Mouse (Mus musculus) heart, embryonic 11.5 days (tissue): Measurements from ENCODE around the gene Slc24a1. TPM values are rescaled to one million over a fixed set of nuclear protein-coding genes. Genes with fewer than 3 reads are reported as not detected.

Experiments used
- ATAC-seq: fragments of 200-750 bp; cut with Nextera tagmentation; replicated peaks from 2 replicates; pipeline ENCODE4 v1.8.0; 2017; ENCODE audit warnings: moderate library complexity; ENCODE audit not compliant: insufficient number of reproducible peaks, low FRiP score, low TSS enrichment
- H3K27ac ChIP-seq: fragments of 300-500 bp; sonication (generic); 2 replicates; pipeline ENCODE4 v1.5.1; 2014; ENCODE audit warnings: mild to moderate bottlenecking, low read depth, low read length
- H3K27me3 ChIP-seq: fragments of 300-500 bp; sonication (generic); 2 replicates; pipeline ENCODE4 v1.6.1; 2014; ENCODE audit warnings: mild to moderate bottlenecking, low read length, mixed read lengths; ENCODE audit not compliant: control insufficient read depth, insufficient read depth
- H3K36me3 ChIP-seq: fragments of 300-500 bp; sonication (generic); 2 replicates; pipeline ENCODE4 v1.6.1; 2014; ENCODE audit warnings: mild to moderate bottlenecking, low read length, moderate library complexity, mixed read lengths; ENCODE audit not compliant: control insufficient read depth, insufficient read depth
- H3K4me1 ChIP-seq: fragments of 300-500 bp; sonication (generic); 2 replicates; pipeline ENCODE4 v1.6.1; 2014; ENCODE audit warnings: low read length; ENCODE audit not compliant: control insufficient read depth, insufficient read depth
- H3K4me2 ChIP-seq: fragments of 300-500 bp; sonication (generic); 2 replicates; pipeline ENCODE4 v1.6.1; 2014; ENCODE audit warnings: mild to moderate bottlenecking, moderate library complexity
- H3K4me3 ChIP-seq: fragments of 300-500 bp; sonication (generic); 2 replicates; pipeline ENCODE4 v1.5.1; 2014; ENCODE audit warnings: low read depth, low read length
- H3K9ac ChIP-seq: fragments of 300-500 bp; sonication (generic); 2 replicates; pipeline ENCODE4 v1.6.1; 2014; ENCODE audit warnings: mild to moderate bottlenecking, low read depth, low read length, moderate library complexity
- H3K9me3 ChIP-seq: fragments of 300-500 bp; sonication (generic); replicated peaks from 2 replicates; pipeline ENCODE4 v1.6.1; 2016; ENCODE audit warnings: low read length; ENCODE audit not compliant: control insufficient read depth
- WGBS: fragments of 180-500 bp; shearing (Covaris S2); extraction: QIAGEN DNeasy Blood & Tissue Kit; methylation state at CpG from one replicate; pipeline ENCODE4 v1.1.7; 2014; ENCODE audit not compliant: insufficient replicate concordance; 5-methylcytosine and 5-hydroxymethylcytosine counted together
- polyA plus RNA-seq: library from polyadenylated mRNA; unstranded; fragments of >200 nt; fragmentation: Nextera tagmentation; extraction: Ambion mirVana; gene quantifications from 2 replicates; pipeline ENCODE4 v1.2.1, GENCODE M21; 2014

Slc24a1 gene
- polyA plus RNA-seq, 1 experiment from 2014 or later = 0.03 TPM

GRCm38 (mm10) chr9:64980548-64980947, 29.1 kb upstream of the Slc24a1 start:
- no peak overlapping the region for H3K4me3 ChIP-seq
- H3K27me3 ChIP-seq = no peaks in the 10 kb centered on the region
- no peak overlapping the region for H3K9ac ChIP-seq
- 74% methylated on average over 3 of the region's 3 CpGs for WGBS
- H3K4me1 ChIP-seq = peaks cover 6% of the 10 kb centered on the region
- peaks cover 38% of the 10 kb centered on the region for H3K36me3 ChIP-seq
- H3K27ac ChIP-seq = no peak overlapping the region
- no peaks in the 10 kb centered on the region for H3K9me3 ChIP-seq
- H3K4me2 ChIP-seq = no peak overlapping the region
- ATAC-seq = no peak

- H3K4me1 ChIP-seq = peaks cover 6% of the 10 kb centered on the region
- H3K36me3 ChIP-seq = peaks cover 14% of the 10 kb centered on the region
- H3K4me3 ChIP-seq = peak overlapping the region; percentile 86
- peak overlapping the region; percentile 90 for H3K27ac ChIP-seq
- peak overlapping the region; percentile 83 for H3K4me2 ChIP-seq
- ATAC-seq = peak; percentile 65
- no peaks in the 10 kb centered on the region for H3K27me3 ChIP-seq
- under 1% methylated on average over 17 of the region's 17 CpGs for WGBS
- H3K9me3 ChIP-seq = no peaks in the 10 kb centered on the region
- H3K9ac ChIP-seq = peak overlapping the region; percentile 98
Observed at GRCm38 (mm10) chr9:64960978-64961320, 9.5 kb upstream of the Slc24a1 start.

- Histone ChIP-seq H3K9me3 (no peaks in the 10 kb centered on the region), H3K27ac (peak within 1 kb of the TSS; percentile 90), H3K4me3 (peak within 1 kb of the TSS; percentile 86), H3K4me2 (peak within 1 kb of the TSS; percentile 83), H3K4me1 (peaks cover 6% of the 10 kb centered on the region), H3K27me3 (no peaks in the 10 kb centered on the region), H3K9ac (peak within 1 kb of the TSS; percentile 98), H3K36me3 (peaks cover 8% of the 10 kb centered on the region)
- ATAC-seq = peak; percentile 88
- 3% methylated on average over 29 of the region's 29 CpGs for WGBS
Observed at GRCm38 (mm10) chr9:64960117-64960977, 8.9 kb upstream of the Slc24a1 start, which contains the start of gene Ints14. Ints14 (plus strand) TSS chr9:64960905.

- Histone ChIP-seq H3K4me3 (no peak overlapping the region), H3K36me3 (no peaks in the 10 kb centered on the region), H3K4me1 (peaks cover 6% of the 10 kb centered on the region), H3K27me3 (peaks cover 5% of the 10 kb centered on the region; the same call in 1 of the 2 replicates), H3K9me3 (0 out of 2 replicates have a peak, but pooled peaks cover 2% of the 10 kb centered on the region), H3K27ac (no peak overlapping the region), H3K9ac (no peak overlapping the region), H3K4me2 (no peak overlapping the region)
- no peak for ATAC-seq
- 86% methylated on average over 3 of the region's 3 CpGs for WGBS
Observed at GRCm38 (mm10) chr9:64957276-64957675, 5.9 kb upstream of the Slc24a1 start.

- Histone ChIP-seq H3K27ac (peak overlapping the region; percentile 50), H3K27me3 (peaks cover 13% of the 10 kb centered on the region), H3K4me3 (peak overlapping the region; percentile 2; the same call in 1 of the 2 replicates), H3K9ac (no peak overlapping the region), H3K4me1 (peaks cover under 1% of the 10 kb centered on the region; the same call in 1 of the 2 replicates), H3K9me3 (0 out of 2 replicates have a peak, but pooled peaks cover 2% of the 10 kb centered on the region), H3K4me2 (peak overlapping the region; percentile 36), H3K36me3 (no peaks in the 10 kb centered on the region)
- 25% methylated on average over 12 of the region's 12 CpGs for WGBS
- ATAC-seq = no peak
Observed at GRCm38 (mm10) chr9:64956337-64956736, 4.9 kb upstream of the Slc24a1 start.

- Histone ChIP-seq H3K4me2 (no peak overlapping the region), H3K9ac (no peak overlapping the region), H3K4me3 (no peak overlapping the region), H3K36me3 (no peaks in the 10 kb centered on the region), H3K27ac (no peak overlapping the region), H3K9me3 (0 out of 2 replicates have a peak, but pooled peaks cover 2% of the 10 kb centered on the region), H3K27me3 (peaks cover 18% of the 10 kb centered on the region), H3K4me1 (no peaks in the 10 kb centered on the region)
- no peak for ATAC-seq
- 39% methylated on average over 7 of the region's 7 CpGs for WGBS
Observed at GRCm38 (mm10) chr9:64953190-64953589, 1.8 kb upstream of the Slc24a1 start.

- Histone ChIP-seq H3K9ac (no peak overlapping the region), H3K27ac (no peak overlapping the region), H3K4me1 (no peaks in the 10 kb centered on the region), H3K4me2 (no peak overlapping the region), H3K36me3 (no peaks in the 10 kb centered on the region), H3K27me3 (peaks cover 24% of the 10 kb centered on the region), H3K9me3 (0 out of 2 replicates have a peak, but pooled peaks cover 2% of the 10 kb centered on the region), H3K4me3 (no peak overlapping the region)
- no peak for ATAC-seq
- WGBS = 16% methylated on average over 5 of the region's 5 CpGs
Observed at GRCm38 (mm10) chr9:64952055-64952454, 648 bp upstream of the Slc24a1 start.

- no peak overlapping the region for H3K4me2 ChIP-seq
- no peaks in the 10 kb centered on the region for H3K9me3 ChIP-seq
- no peak overlapping the region for H3K9ac ChIP-seq
- H3K36me3 ChIP-seq = no peaks in the 10 kb centered on the region
- no peak overlapping the region for H3K27ac ChIP-seq
- no peak for ATAC-seq
- H3K4me1 ChIP-seq = no peaks in the 10 kb centered on the region
- WGBS = 74% methylated on average over 9 of the region's 9 CpGs
- H3K27me3 ChIP-seq = peaks cover 25% of the 10 kb centered on the region
- H3K4me3 ChIP-seq = no peak overlapping the region
Observed at GRCm38 (mm10) chr9:64947483-64948095, 3.8 kb downstream of the Slc24a1 start.
